Mouse (Mus musculus): ENCODE measurements around the gene Ctu2.

- TF ChIP-seq CTCF (IDR thresholded peaks at IDR 0.05; ENCODE audit: control insufficient read depth, insufficient read depth, insufficient read length) (no peak), CEBPB (IDR thresholded peaks at IDR 0.05; ENCODE audit: low read depth) (no peak), USF1 (IDR thresholded peaks at IDR 0.05; ENCODE audit: low read depth) (no peak), FOSL1 (IDR thresholded peaks at IDR 0.05; ENCODE audit: insufficient read depth, low read length, poor library complexity, severe bottlenecking) (no peak), MYOD1 (IDR thresholded peaks at IDR 0.05; ENCODE audit: control insufficient read depth, insufficient read length, low read depth) (no peak)
These were observed 6.0 kb upstream of the Ctu2 start for GRCm38 (mm10) chr8:122469965-122470364.
